Mouse (Mus musculus) cerebellum, postnatal 4 days (tissue): ENCODE data around the gene Cog7.

Experiments
- DNase-seq, 2 experiments: peaks; one replicate each; pipeline ENCODE4 v3.0.0; 2022; ENCODE audit warnings: low spot score in 2 of 2, mixed read lengths in 1 of 2

The Cog7 gene

DNA sequence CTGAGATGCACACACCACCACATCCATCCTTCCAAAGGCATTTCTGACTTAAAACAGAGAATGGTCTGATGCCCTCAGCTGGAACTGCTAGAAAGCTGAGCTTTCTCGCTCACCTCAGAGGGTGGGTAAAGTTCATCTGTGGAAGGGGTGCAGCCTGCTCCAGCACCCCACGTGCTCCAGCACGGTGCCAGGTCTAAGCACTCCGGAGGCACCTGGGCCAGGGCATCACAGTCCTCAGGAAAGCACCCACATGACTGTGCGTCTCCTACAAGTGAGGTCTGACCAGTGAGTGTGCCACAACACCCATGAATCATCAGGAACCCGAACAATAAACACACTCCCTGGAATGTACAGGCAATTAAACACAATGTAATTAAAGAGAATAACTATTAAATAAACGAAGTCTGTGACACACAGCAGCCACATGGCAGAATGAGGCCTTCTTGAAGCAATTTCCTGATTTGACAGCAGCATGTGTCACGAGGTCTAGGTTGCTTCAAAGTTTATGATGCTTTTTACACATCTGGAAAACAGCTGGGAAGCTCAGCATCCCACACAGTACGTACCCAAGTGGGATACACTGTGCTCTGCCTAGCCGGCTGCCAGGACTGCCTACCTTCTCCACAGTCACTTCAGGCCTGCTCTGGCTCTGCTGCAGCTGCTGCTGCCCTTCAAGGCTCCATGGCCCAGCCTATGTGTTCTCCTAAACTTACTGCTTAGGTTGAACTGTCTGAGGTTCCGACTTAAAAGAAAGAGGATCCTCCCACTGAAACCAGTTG is 26.4 kb downstream of the Cog7 start:
- DNase-seq: no peak

DNA sequence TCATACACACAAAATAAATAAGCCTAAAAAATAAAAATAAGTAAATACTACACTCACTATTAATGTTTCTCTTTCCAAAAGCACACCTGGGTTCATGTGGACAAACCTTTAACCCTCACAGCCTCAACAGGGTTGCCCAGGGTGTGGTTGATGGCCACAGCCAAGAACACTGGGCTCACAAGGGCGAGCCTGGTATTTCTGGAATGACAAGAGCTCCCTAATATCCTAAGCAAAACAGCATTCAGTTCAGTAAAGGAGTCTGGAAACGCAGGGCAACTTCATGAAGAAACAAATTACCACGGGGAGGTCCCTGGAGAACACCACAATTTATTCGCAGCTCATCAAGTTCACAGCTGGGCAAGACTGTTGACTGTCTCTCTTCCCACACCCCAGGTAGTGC is 34.0 kb downstream of the Cog7 start:
- DNase-seq: no peak

- DNase-seq: peak in 1 of 2 experiments; percentile 59
These were observed 35.3 kb downstream of the Cog7 start for GRCm38 (mm10) chr7:121946196-121946595.

DNA sequence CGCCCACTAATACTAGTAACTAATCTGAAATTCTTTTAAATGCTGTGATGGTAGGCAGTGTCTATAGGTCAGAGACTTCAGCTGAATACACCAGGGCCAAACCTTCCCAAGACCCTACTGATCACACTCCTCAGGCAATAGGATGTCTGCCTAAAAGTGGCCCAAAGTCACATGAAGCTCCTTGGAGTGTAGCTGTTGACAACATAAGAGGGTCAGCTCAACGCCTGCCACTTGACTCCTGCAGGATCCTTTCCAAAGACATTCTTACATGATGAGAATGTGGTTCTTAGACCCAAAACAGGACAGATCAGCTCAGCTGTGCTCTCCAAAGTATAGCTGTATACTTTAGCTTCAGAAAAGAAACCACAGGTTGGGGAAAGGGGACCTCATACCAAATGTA is 39.1 kb downstream of the Cog7 start:
- no peak for DNase-seq

GRCm38 (mm10) chr7:121941640-121942039 is 39.9 kb downstream of the Cog7 start:
- DNase-seq: no peak

DNA sequence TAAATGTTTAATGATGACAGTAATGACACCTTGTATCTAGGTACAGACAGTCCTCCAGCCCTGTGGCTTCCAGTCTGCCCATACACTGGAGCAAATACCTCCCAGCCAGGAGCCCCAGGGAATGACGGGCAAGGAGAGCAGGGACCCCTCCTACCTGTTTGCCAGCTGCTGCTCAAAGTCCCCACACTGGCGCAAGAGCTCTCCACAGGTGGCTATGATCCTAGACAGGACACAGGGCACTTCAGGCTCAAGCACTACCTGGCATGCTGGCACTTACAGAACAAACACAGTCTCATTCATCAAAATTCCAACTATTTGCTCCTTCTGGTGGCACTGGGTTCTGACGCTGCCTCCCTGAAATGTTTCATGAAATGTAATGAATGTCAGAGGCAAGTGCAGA is 40.5 kb downstream of the Cog7 start:
- DNase-seq: no peak

DNA sequence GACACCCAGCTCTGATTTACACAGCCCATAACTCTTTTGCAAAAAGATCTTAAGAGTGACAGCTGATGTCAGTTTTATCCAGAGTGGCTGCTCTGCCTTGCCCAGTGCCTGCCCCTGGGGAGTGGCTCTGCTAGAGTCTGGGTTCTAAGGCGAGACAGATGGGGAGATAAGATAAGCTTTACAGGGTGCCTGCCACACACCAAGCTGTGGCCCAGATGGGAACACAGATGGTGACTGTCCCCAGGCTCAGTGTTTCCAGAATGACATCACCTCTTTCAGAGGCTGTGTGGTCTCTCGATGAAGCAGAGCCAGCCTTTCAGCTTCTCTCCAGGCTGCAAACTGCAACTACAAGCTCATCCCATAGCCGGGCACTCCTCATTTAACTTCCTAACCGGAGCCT is 41.8 kb downstream of the Cog7 start:
- peak in 1 of 2 experiments; percentile 69 for DNase-seq

DNA sequence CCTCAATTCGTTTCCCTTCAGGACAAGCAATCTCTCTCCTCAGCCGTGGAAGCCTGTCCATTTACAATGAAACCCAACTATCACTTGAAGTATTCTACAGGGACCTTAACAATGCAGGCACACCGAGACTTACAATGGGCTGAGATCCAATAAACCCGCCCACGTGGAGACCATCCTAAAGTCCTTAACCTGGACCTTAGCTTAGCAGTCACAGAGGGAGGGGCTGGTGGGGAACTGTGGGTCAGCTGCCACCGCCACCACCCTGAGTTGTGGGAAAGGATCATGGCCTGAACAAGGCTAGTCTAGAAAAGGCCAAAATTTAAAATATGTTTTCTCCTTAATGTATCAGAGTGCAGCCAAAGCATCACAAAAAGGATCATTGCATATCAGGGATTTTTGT is 42.3 kb downstream of the Cog7 start:
- no peak for DNase-seq

- DNase-seq: no peak
These were observed 43.2 kb downstream of the Cog7 start for GRCm38 (mm10) chr7:121938124-121938891.

GRCm38 (mm10) chr7:121936861-121937630 is 44.5 kb downstream of the Cog7 start:
- peak in 1 of 2 experiments; percentile 78 for DNase-seq

DNA sequence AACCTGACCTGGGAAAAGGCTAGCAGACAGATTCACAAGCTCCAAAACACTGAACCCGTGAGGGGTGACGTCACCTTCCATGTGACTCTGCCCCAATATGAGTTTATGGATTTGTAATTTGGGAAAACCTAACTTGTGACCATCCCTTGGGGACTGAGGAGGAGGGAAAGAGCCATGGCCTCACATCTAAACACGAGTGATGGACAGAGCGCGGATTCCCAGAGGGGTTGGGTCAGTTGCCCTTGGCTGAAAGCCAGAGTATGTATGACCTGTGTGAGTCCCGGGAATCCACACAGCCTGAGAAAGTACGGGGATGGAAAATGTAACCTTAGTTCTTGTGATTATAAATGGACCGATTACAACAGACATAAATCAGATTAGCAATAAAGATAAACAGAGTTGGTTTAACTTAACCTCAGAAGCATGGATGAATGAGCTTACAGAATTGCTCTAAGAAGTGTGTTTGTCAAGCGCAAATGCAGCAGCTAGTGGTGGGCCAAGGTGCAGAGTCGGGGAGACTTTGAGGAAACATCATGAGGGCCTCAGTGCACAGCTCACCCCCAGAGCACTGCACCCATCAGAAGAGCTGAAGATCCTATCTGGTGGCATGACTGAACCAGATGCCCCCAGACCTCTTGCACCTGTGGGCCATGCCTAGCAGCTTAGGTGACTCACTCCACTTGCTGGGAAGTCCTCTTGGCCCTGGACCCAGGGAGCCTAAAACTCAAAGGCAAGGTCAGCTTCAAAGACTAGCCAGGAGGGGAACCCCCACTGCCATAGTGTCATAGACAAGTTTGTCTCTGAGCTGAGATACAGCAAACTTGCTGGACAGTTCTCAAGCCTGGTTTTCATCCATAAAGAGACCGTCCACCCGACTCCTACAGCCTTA is 45.4 kb downstream of the Cog7 start:
- DNase-seq: no peak

- no peak for DNase-seq
These were observed 47.2 kb downstream of the Cog7 start for GRCm38 (mm10) chr7:121934346-121934745.

DNA sequence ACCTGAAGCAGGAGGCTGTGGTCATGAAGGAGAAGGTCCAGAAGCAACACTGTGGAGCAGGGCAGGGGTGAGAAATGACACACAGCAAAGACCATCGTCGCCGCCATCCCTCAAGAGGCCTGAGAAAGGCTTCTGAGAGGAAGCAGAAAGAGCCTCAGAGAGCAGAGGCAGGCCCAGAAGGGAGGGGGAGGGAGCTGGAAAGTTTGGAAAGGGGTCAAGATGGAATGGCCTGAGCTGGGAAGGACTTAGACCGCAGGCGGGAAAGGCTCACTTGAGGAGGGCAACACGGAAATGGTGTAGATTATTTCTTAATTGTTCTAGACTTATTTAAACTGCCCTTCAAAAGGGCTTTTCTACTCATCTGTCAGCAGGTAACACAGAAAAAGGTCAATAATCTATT is 47.8 kb downstream of the Cog7 start:
- DNase-seq: no peak

DNA sequence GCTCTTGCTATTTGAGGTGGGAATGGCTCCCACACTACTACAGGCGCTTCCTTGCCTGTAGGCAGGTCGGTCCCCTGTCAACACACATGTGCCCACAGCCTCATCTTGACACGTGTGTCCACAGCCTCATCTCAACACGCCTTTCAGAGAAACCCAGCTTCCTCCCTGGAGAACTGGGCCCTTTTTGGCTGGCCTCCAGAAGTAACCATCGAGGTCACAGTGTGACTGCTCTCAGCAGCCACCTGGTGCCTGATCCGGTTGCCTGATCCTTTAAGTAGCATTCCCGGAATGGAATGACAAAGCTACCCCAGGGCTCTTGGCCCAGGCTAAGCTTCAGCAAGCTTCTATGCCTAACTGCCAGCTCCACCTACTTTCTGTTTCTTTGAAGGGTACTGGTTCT is 50.3 kb downstream of the Cog7 start:
- peak in 1 of 2 experiments; percentile 57 for DNase-seq

DNA sequence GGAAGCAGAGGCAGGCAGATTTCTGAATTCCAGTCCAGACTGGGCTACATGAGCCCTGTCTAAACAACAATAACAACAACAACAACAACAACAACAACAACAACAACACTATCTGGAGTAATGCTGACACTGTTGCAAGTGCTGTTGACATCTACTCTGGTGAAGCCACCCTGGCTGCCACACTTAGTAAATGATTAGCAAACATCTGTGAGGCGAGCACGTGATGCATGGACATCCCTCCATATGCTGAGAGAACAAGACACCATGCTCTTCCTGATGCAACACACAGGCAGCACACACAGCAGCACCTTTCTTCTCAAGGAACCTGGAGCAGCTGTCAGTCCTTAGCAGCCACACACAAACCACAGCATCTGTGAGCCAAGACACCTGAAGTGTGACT is 53.6 kb downstream of the Cog7 start:
- no peak for DNase-seq

GRCm38 (mm10) chr7:121924361-121924760 is 57.1 kb downstream of the Cog7 start:
- no peak for DNase-seq

GRCm38 (mm10) chr7:121913944-121914343 is 67.6 kb downstream of the Cog7 start:
- no peak for DNase-seq

- DNase-seq: no peak
These were observed 69.3 kb downstream of the Cog7 start for GRCm38 (mm10) chr7:121912250-121912649.

- no peak for DNase-seq
These were observed 74.6 kb downstream of the Cog7 start for GRCm38 (mm10) chr7:121906879-121907278.

- DNase-seq: no peak
These were observed 78.6 kb downstream of the Cog7 start for GRCm38 (mm10) chr7:121902757-121903411.

DNA sequence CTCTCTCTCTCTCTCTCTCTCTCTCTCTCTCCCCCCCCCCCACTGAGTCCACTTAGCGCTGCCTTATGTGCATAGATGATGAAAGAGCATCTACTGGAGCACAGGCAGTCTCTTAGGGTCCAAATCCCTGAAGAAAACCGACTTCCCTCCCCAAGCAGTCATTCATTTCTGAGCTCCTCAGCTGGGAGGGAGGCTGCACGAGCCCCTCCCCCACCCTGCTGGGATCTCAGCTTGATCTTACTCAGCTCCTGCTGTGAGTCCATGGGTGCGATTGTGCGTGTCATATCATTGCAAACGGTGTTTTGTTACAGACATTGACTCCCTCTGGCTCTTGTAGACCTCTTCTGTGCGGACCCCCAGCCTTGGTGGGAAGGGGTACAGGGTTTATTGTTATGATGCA is 81.6 kb downstream of the Cog7 start:
- no peak for DNase-seq
